Mouse (Mus musculus): Measurements from ENCODE around the gene Cfap54. TPM values are rescaled to one million over a fixed set of nuclear protein-coding genes. Genes with fewer than 3 reads are reported as not detected.

The Cfap54 gene
- total RNA-seq, 1 experiment from 2014 or later = 6.5 TPM

GRCm38 (mm10) chr10:93097439-93097838, 16.0 kb upstream of the Cfap54 start:
- no peak for DNase-seq

DNA sequence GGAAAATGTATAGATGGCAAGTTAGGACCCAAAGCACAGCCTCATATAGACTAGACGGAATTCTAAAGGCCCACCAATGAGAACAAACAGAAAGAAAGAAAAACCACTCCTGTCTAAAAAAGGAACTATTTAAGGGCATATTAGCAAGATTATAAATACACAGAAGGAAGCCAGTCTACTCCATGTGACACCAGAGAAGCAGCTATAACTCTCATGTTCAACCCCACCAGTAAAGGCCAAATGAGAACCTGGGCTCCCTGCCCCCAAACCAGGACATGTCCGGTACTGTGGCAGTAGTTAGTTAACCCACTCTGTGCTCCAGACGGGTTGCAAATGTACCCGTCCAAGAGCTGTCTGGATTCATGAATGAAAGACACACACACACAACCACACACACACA, 14.4 kb upstream of the Cfap54 start:
- no peak for DNase-seq

DNA sequence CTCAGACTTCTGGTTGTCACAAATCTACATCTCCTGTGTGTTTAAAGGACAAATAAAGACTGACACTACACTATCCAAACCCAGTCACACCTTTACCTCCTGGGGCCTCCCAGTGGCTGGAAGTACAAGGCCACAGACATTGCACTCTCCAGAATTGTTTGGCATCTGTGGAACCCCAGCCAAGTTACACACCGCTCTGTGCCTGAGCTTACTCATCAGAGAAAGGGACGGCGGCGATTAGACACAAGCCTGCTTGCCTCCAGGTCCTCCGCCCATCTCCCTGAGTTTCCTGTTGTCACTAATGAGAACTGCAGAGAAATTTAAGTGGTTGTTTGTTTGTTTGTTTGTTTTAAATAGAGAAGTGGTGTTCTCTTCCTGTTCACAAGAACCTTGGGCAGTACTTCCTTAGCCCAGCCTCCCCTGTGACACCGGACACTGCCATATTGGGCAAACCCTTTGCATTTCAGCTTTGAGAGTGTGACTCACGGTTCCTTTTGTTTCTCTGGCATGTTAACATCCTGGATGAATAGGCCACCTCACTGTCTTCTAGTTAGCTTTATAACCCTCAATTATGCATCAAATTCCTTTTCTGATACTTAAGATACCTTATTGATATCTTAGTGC, 13.7 kb upstream of the Cfap54 start:
- no peak for DNase-seq

- no peak for DNase-seq
Measured at GRCm38 (mm10) chr10:93091928-93092327, 10.5 kb upstream of the Cfap54 start.

DNA sequence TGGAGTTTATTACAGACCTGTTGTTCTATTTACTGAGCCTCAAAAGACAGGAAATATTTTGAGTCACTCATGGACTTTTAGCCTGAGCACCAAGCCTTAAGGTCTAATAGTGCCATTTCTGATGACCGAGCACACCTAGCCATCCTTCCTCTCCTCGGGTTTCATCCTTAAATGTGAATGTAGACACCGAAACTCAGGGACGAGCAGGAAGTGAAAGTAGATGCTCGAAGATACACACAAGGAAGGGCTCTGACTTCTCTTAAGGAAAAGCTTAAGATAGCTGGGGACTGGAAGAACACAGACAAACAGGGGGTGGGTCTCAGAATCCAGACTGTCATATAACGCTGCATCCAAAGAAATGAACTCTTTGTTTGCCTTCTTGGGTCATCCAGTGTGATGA, 8.8 kb upstream of the Cfap54 start:
- no peak for DNase-seq

DNA sequence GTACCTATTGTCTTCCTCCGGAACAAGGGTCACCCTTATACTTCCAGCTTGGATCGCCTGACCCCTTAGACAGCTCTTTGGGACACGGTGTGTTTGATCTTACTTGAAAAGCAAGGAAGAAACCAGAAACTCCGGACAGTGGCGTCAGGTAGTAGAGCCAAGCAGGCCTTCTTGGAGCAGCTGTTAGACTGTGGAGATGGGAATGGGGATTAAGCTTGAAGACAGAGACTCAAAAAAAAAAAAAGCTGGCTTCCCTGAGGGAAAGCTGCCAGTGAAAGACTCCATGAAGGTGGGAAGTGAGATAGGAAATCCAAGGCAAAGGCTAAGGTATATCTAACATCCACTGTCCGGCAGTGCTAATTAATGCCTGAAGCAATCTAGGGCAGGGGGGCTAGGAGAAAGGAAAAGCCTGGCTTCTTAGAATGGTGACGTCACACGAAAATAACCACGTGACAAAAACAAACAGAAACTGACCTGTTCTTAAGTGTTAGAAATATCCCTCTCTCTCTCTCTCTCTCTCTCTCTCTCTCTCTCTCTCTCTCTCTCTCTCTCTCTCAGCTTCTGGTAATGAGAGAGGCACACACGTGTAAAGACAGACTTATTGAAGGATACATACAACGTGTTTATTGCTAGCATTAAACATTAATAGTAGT, 7.1 kb upstream of the Cfap54 start:
- DNase-seq = no peak

DNA sequence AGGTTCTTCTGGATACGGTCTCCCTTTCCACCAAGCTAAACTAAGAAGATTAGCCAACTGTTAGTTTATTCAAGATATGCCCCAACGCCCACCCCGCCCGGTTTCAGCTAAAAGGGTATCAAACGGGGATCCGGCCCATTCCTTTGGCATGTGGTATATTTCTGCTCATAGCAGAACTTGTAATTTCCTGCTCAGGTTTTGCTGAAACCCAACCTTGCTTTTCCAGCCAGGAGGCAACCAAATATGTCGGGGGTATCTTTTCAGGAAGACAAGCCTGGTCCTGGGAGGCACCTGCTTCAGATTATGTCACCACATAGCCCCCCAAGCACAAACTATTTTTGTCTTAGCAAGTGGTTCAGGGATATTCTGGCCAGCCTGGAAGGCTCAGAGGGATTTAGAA, 6.1 kb upstream of the Cfap54 start:
- no peak for DNase-seq

GRCm38 (mm10) chr10:93083963-93084340, 2.5 kb upstream of the Cfap54 start:
- DNase-seq = no peak

DNA sequence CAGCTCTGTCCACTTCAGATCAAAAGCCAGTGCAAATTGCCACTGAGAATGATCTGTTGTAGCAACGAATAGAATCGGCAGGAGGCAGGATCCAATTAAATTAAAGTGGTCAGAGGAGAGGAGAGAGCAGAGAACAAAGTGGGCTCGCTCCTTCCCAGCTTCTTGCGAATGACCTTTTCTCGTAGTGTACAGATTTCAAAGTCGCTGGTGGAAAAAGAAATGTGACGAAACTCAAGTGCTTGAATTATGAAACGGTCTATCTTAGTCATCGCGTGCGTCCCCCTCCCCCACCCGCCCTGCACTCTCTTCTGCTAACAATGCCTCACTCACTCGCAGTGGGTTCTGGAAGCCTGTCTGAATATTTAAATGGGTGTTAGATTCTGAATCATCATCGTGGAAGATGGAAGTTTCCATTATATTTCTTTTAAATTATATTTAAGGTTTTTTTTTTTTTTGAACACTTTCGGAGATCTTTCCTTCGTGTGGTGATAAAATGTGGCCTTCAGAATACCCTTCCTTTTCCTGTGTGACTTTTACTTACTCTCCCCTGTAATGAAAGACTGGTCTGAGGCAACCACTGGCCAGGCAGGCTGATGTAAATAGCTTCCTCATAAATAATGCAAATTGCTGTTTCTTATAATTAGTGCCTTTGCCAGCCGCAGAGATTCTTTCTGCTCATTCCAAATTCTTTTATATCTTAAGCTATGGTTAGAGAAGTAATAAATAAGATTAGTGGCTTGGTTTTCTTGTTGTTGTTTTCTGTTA, 2.0 kb upstream of the Cfap54 start:
- peak; percentile 12 for DNase-seq

GRCm38 (mm10) chr10:93079486-93079885, 1.9 kb downstream of the Cfap54 start:
- no peak for DNase-seq

- DNase-seq = no peak
Measured at GRCm38 (mm10) chr10:93077935-93078479, 3.4 kb downstream of the Cfap54 start.

DNA sequence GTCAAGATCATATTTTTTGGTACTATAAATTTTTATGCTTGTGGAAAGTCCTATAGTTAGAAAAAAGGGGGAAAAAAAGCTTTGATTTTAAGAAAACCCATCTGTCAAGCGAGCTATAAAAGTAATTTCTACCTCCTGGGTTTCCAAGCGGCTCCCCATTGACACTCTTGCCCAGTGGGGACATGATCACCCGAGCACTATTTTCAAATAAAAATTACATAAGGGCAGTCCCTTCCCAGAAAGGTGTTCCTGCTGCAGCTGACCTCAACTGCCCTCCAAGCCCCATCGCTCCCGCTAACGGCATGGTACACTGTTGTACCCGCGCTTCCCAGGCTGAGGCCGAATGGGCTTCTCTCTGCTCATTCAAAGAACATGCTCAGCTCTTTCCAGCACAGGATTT, 5.0 kb downstream of the Cfap54 start:
- no peak for DNase-seq

GRCm38 (mm10) chr10:93075856-93076255, 5.6 kb downstream of the Cfap54 start:
- no peak for DNase-seq

GRCm38 (mm10) chr10:93072769-93073168, 8.6 kb downstream of the Cfap54 start:
- DNase-seq = no peak

GRCm38 (mm10) chr10:93071753-93072152, 9.7 kb downstream of the Cfap54 start:
- DNase-seq = no peak

- peak; percentile 40 for DNase-seq
Measured at GRCm38 (mm10) chr10:93070121-93070898, 11.1 kb downstream of the Cfap54 start.

DNA sequence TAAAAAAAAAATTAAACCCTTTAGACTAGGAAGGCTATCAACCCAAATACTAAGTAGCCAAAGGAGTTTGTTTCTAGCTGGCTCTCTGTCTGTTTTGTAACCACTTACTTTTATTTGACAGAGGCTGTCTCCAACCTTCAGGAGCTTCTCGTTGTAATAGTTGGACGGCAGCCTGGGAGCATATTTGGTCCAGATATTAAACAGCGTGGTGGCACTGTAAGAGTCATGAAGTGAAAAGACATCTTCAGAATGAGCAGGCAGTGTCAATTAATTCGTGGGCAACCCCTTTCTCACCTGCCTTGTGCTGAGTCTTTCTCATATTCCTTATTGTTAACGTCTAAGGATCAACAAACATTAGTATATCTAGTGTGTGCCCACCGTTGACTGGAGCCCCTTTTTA, 11.7 kb downstream of the Cfap54 start:
- DNase-seq = no peak

DNA sequence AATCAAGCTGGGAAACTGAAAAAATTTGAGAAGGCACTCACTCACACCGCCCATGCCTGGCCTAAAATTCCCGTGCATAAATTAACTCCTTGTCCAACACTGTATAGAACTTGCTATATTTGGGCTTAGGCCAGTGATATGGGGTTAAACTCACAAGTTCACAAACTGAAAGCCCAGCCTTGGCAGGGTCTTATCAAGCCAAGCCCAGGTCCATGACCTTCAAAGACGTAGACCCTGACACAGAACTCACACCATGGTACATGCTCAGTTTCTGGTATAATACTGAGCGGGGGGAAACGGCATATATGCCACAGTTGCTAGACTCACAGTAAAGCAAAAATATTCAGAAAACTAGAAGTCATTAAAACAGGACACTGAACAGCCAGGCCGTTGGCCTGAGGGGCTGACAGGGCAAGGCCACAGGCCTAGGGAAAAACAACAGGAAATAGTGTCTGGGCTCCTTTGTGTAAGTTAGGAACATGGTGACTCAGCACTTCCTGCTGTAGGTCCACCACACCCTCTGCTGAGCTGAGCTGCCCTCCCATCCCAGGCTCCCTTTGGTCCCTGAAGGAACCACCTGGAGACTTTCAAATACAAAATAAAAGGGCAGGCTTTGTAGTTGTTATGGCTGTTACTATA, 12.3 kb downstream of the Cfap54 start:
- peak; percentile 8 for DNase-seq

DNA sequence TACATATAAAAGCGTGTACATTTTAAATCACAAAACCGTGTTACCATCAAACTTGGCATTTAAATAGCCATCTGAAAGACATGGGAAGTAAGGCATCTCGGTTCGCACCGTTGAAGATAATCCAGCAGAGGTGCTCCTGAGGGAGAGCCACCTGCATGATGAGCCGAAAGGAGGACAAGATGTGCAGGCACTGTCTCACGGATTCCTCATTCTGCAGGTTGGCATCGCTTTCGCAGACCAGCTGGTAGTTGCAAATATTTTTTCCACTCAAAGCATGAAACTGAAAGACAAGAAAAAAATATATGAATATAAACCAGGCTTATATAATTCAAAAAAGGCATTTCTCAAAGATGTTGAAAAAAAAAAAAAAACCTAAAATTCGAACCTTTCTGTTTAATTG, 16.4 kb downstream of the Cfap54 start:
- no peak for DNase-seq

DNA sequence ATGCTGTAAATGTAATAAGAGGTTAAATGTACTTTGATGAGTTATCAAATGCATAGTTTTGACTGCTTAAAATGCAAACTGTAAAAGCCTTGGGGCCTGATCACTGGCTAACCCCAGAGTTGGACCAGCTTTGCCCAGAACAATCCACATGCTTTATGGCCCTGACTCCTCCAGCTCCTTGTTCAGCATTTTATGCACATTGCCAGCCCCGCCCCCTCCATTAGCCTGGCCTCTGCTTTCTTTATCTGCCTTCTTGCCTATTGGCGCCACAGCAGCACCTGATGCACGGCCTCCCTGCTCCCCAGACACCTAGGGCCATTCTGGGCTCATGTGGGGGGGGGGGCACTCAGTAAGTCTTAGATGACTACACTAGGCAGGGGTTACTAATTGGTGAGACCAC, 17.8 kb downstream of the Cfap54 start:
- DNase-seq = no peak

DNA sequence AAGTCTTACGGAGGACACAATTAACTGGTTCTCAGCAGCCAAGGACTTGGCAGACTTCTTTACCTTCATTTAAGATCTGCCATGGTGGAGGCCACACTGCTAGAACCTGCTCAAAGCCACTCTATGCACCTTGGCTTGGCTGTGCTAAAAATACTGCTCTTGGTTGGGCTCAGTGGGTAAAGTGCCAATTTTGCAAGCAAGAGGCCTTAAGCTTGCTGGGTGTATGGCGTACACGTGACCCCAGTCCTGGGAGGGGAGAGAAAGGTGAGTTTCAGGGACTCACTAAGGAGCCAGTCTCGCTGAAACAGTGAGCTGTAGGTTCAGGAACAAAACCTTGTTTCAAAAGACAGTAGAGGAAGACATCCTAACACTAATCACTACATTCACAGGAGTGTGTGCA, 19.0 kb downstream of the Cfap54 start:
- DNase-seq = no peak

GRCm38 (mm10) chr10:93053867-93054266, 27.6 kb downstream of the Cfap54 start:
- no peak for DNase-seq

Data from adrenal gland, postnatal 25 days (tissue).